Mouse (Mus musculus) T-cell, adult 2 months (primary cell): ENCODE results near the gene Phox2a.
A peak's percentile ranks its signal among the peaks of the same experiment; 100 is the strongest.

Experiments
- DNase-seq: peaks from one replicate; pipeline ENCODE4 v3.0.0; 2022; ENCODE audit warnings: low spot score

The Phox2a gene

GRCm38 (mm10) chr7:101817861-101818401 lies at the start of gene Phox2a:
Gene Phox2a, plus strand, starts transcription at chr7:101818313.
- no peak for DNase-seq

- no peak for DNase-seq
Observed at GRCm38 (mm10) chr7:101770051-101770450, 48.1 kb upstream of the Phox2a start.

- DNase-seq, result no peak
Observed at GRCm38 (mm10) chr7:101771604-101772003, 46.5 kb upstream of the Phox2a start.

GRCm38 (mm10) chr7:101772687-101773086 lies 45.4 kb upstream of the Phox2a start:
- DNase-seq, result no peak

- DNase-seq, result no peak
Observed at GRCm38 (mm10) chr7:101777053-101777452, 41.1 kb upstream of the Phox2a start.

GRCm38 (mm10) chr7:101820295-101821030 lies 2.4 kb downstream of the Phox2a start:
- DNase-seq, result peak; percentile 16

GRCm38 (mm10) chr7:101821571-101822501 lies 3.7 kb downstream of the Phox2a start:
- DNase-seq, result peak; percentile 26

GRCm38 (mm10) chr7:101822836-101823757 lies 5.0 kb downstream of the Phox2a start:
- DNase-seq, result no peak

- no peak for DNase-seq
Observed at GRCm38 (mm10) chr7:101823758-101824630, 5.9 kb downstream of the Phox2a start.

- DNase-seq, result no peak
Observed at GRCm38 (mm10) chr7:101830373-101830772, 12.3 kb downstream of the Phox2a start.

- no peak for DNase-seq
Observed at GRCm38 (mm10) chr7:101831437-101831836, 13.3 kb downstream of the Phox2a start.

- DNase-seq, result no peak
Observed at GRCm38 (mm10) chr7:101832372-101832771, 14.3 kb downstream of the Phox2a start.

- no peak for DNase-seq
Observed at GRCm38 (mm10) chr7:101833352-101833751, 15.2 kb downstream of the Phox2a start.

GRCm38 (mm10) chr7:101833916-101834584 lies 15.9 kb downstream of the Phox2a start:
- no peak for DNase-seq

- no peak for DNase-seq
Observed at GRCm38 (mm10) chr7:101834903-101835302, 16.8 kb downstream of the Phox2a start.

- no peak for DNase-seq
Observed at GRCm38 (mm10) chr7:101835457-101836109, 17.5 kb downstream of the Phox2a start.

- DNase-seq, result peak; percentile 64
Observed at GRCm38 (mm10) chr7:101836271-101837153, 18.4 kb downstream of the Phox2a start.

GRCm38 (mm10) chr7:101837154-101837605 lies 19.1 kb downstream of the Phox2a start:
- DNase-seq, result peak; percentile 8
